17 mouse cellular contexts compared by ENCODE assay signal in the genomic region with DNA sequence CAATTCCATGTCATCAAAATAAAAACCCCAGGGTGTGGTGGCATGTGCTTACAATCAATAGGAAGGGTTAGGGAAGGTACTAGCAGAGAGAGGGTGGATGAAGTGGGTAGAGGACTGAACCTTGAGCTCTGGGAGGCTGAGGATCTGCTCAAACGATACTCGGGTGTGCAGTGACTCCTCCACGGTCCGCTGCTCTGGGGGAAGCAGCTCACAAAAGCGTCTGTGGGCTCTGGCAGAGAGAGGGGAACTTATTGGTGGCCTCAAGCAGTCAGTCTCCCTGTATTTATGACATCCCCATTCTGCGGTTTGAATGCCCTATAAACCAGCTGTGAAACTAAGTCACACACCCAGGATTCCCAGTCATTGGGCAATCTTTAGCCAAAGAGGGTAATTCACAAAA. TPM values are rescaled to one million over a fixed set of nuclear protein-coding genes. Genes with fewer than 3 reads are reported as not detected.
A peak's percentile ranks its signal among the peaks of the same experiment; 100 is the strongest.
DNase-seq lines count a peak whose midpoint lies in the region; ATAC-seq and TF ChIP-seq lines count a peak whose summit lies in the region.
"Had no signal": no experiment of that assay in that cellular context is flagged by ENCODE, and none has a peak within 500 bp of the region (broad histone marks: within the 10 kb centered on the region; RNA-seq: fewer than 3 reads in every experiment).

No protein-coding gene starts in this region.

- ATAC-seq in liver, embryonic 11.5 days (replicated peaks; ENCODE audit: low FRiP score), result no peak
- ATAC-seq: hindbrain, embryonic 16.5 days had no signal

- no peak overlapping the region for H3K27ac ChIP-seq in liver, embryonic 11.5 days (ENCODE audit: low read depth, low read length)
- H3K27ac ChIP-seq in bone marrow macrophage, adult 2 months (ENCODE audit: insufficient read depth, low read depth, low read length), result no peak overlapping the region
- peak overlapping the region; percentile 100 for H3K27ac ChIP-seq in small intestine, adult 2 months (ENCODE audit: insufficient read depth, low read depth, low read length)
- H3K27ac ChIP-seq: neural tube, embryonic 12.5 days had no signal

- no peaks in the 10 kb centered on the region for H3K9me3 ChIP-seq in liver, embryonic 11.5 days (ENCODE audit: control insufficient read depth, low read length)
- H3K9me3 ChIP-seq: neural tube, embryonic 12.5 days had no signal

- H3K4me2 ChIP-seq in liver, embryonic 11.5 days, result peak overlapping the region; percentile 22; the same call in 1 of the 2 replicates
- H3K4me2 ChIP-seq: heart, embryonic 11.5 days had no signal

- H3K4me1 ChIP-seq in liver, embryonic 11.5 days (replicated peaks; ENCODE audit: control insufficient read depth, insufficient read depth, low read length), result peaks cover 22% of the 10 kb centered on the region
- H3K4me1 ChIP-seq in bone marrow macrophage, adult 2 months (ENCODE audit: control insufficient read depth, insufficient read depth, low read length), result peaks cover 24% of the 10 kb centered on the region
- peaks cover 6% of the 10 kb centered on the region for H3K4me1 ChIP-seq in small intestine, adult 2 months (ENCODE audit: control insufficient read depth, insufficient read depth, insufficient read length, low read length)

- DNase-seq in liver, embryonic 11.5 days (ENCODE audit: low spot score), result no peak
- DNase-seq in liver (no peak), adipocyte (ENCODE audit: low spot score) (no peak)
- DNase-seq in kidney, postnatal 25 days, result peak; percentile 27 to 67
- DNase-seq in adrenal gland, postnatal 14 days, result no peak
- DNase-seq: adrenal gland, postnatal 25 days; cerebellum, adult 9-11 months; gastrocnemius, postnatal 36 days; heart, postnatal 36 days; layer of hippocampus, postnatal 36 days; lung, postnatal 10 days; thymus, postnatal 4 days had no signal

- no peak for TF ChIP-seq CTCF in bone marrow macrophage, adult 2 months (IDR thresholded peaks at IDR 0.05; ENCODE audit: low read depth, low read length)
- TF ChIP-seq CTCF in small intestine, adult 2 months (IDR thresholded peaks at IDR 0.05; ENCODE audit: extremely low read depth, insufficient read length, insufficient replicate concordance, low read depth, low read length), result no peak

- H3K9ac ChIP-seq in liver, embryonic 11.5 days (ENCODE audit: low read depth, low read length), result no peak overlapping the region
- H3K9ac ChIP-seq: neural tube, embryonic 12.5 days had no signal

- WGBS in liver, embryonic 11.5 days, result 66% methylated on average over 6 of the region's 6 CpGs
- WGBS in small intestine, adult 2 months, result 25% methylated on average over 6 of the region's 6 CpGs

- peaks cover 11% of the 10 kb centered on the region for H3K36me3 ChIP-seq in liver, embryonic 11.5 days (ENCODE audit: control insufficient read depth, insufficient read depth, low read length)
- peaks cover 37% of the 10 kb centered on the region for H3K36me3 ChIP-seq in small intestine, adult 2 months (ENCODE audit: control insufficient read depth, insufficient read depth, low read length)

- no peaks in the 10 kb centered on the region for H3K27me3 ChIP-seq in liver, embryonic 11.5 days (replicated peaks; ENCODE audit: control insufficient read depth, insufficient read depth, low read length)
- H3K27me3 ChIP-seq in small intestine, adult 2 months (ENCODE audit: control insufficient read depth, insufficient read depth, low read length), result no peaks in the 10 kb centered on the region
- H3K27me3 ChIP-seq: neural tube, embryonic 12.5 days had no signal

- TF ChIP-seq POLR2A in bone marrow macrophage, adult 2 months (IDR thresholded peaks at IDR 0.05; ENCODE audit: borderline replicate concordance, low read depth, low read length), result no peak
- no peak for TF ChIP-seq POLR2A in small intestine, adult 2 months (IDR thresholded peaks at IDR 0.05; ENCODE audit: low read depth, low read length)

- no peak overlapping the region for H3K4me3 ChIP-seq in liver, embryonic 11.5 days (ENCODE audit: low read depth, low read length)
- peak overlapping the region; percentile 8 for H3K4me3 ChIP-seq in bone marrow macrophage, adult 2 months (ENCODE audit: insufficient read depth, low read length)
- peak overlapping the region; percentile 36 for H3K4me3 ChIP-seq in small intestine, adult 2 months (ENCODE audit: low read depth, low read length)
- H3K4me3 ChIP-seq: neural tube, embryonic 12.5 days had no signal

RNA-seq across cellular contexts. Expression of a gene that starts 2.4 kb away (rescaled TPM):
- polyA plus RNA-seq in liver, embryonic 11.5 days (2014; fragmentation: Nextera tagmentation; extraction: Ambion mirVana), result 113 and 114 TPM in 2 replicates
- polyA plus RNA-seq in bone marrow macrophage, adult 2 months (2012; ENCODE audit: insufficient read depth, insufficient read length, missing spikeins), result 69.3 and 76.2 TPM in 2 replicates
- polyA plus RNA-seq in small intestine, adult 2 months (2012; rRNA removed), result 318 and 530 TPM in 2 replicates
- total RNA-seq in adrenal gland, postnatal 14 days (2021), result 52.9 and 59.6 TPM in 2 replicates

RNA-seq across cellular contexts. Expression of a gene that starts 2.5 kb away (rescaled TPM):
- 6.5 and 7.4 TPM in 2 replicates for polyA plus RNA-seq in liver, embryonic 11.5 days (2014; fragmentation: Nextera tagmentation; extraction: Ambion mirVana)
- 3.1 and 3.5 TPM in 2 replicates for polyA plus RNA-seq in bone marrow macrophage, adult 2 months (2012; ENCODE audit: insufficient read depth, insufficient read length, missing spikeins)
- polyA plus RNA-seq in small intestine, adult 2 months (2012; rRNA removed), result 2.3 and 3.2 TPM in 2 replicates
- 2.7 and 3.9 TPM in 2 replicates for total RNA-seq in adrenal gland, postnatal 14 days (2021)

RNA-seq across cellular contexts. Expression of a gene that starts 16.0 kb away (rescaled TPM):
- polyA plus RNA-seq in liver, embryonic 11.5 days (2014; fragmentation: Nextera tagmentation; extraction: Ambion mirVana), result 0.52 and 1.6 TPM in 2 replicates
- not detected in 2 replicates for polyA plus RNA-seq in bone marrow macrophage, adult 2 months (2012; ENCODE audit: insufficient read depth, insufficient read length, missing spikeins)
- 0.05 and 0.08 TPM in 2 replicates for polyA plus RNA-seq in small intestine, adult 2 months (2012; rRNA removed)
- total RNA-seq in adrenal gland, postnatal 14 days (2021), result 0.83 and 1.0 TPM in 2 replicates

RNA-seq across cellular contexts. Expression of a gene that starts 30.8 kb away (rescaled TPM):
- 55.1 and 58.4 TPM in 2 replicates for polyA plus RNA-seq in liver, embryonic 11.5 days (2014; fragmentation: Nextera tagmentation; extraction: Ambion mirVana)
- 23.2 and 24.0 TPM in 2 replicates for polyA plus RNA-seq in bone marrow macrophage, adult 2 months (2012; ENCODE audit: insufficient read depth, insufficient read length, missing spikeins)
- polyA plus RNA-seq in small intestine, adult 2 months (2012; rRNA removed), result 8.9 and 12.3 TPM in 2 replicates
- 38.5 and 47.5 TPM in 2 replicates for total RNA-seq in adrenal gland, postnatal 14 days (2021)

RNA-seq across cellular contexts. Expression of a gene that starts 39.3 kb away (rescaled TPM):
- 20.8 and 24.4 TPM in 2 replicates for polyA plus RNA-seq in liver, embryonic 11.5 days (2014; fragmentation: Nextera tagmentation; extraction: Ambion mirVana)
- 12.9 and 13.5 TPM in 2 replicates for polyA plus RNA-seq in bone marrow macrophage, adult 2 months (2012; ENCODE audit: insufficient read depth, insufficient read length, missing spikeins)
- polyA plus RNA-seq in small intestine, adult 2 months (2012; rRNA removed), result 8.8 and 17.8 TPM in 2 replicates
- total RNA-seq in adrenal gland, postnatal 14 days (2021), result 15.9 and 19.5 TPM in 2 replicates

Comparison
In these comparisons a context has a peak if more than half of its experiments do, and no peak if none do; other contexts are left out.
1. DNase-seq: peak in kidney, postnatal 25 days (2 of 2); none in liver, embryonic 11.5 days (single experiment), liver (single experiment), adipocyte (single experiment) and adrenal gland, postnatal 14 days (single experiment).